Mouse (Mus musculus) liver, adult 2 months (tissue): ENCODE results near the gene Metrnl.

ENCODE experiments used
- CTCF ChIP-seq: fragments of 200-500 bp; IDR thresholded peaks from 2 replicates; pipeline ENCODE4 v1.5.1; 2011; ENCODE audit warnings: low read depth, low read length, control low read depth
- POLR2A ChIP-seq: fragments of 200-500 bp; IDR thresholded peaks from 2 replicates; pipeline ENCODE4 v1.6.1; 2011; ENCODE audit warnings: low read length, control low read depth; ENCODE audit not compliant: insufficient read depth; ENCODE audit errors: extremely low read depth

DNA sequence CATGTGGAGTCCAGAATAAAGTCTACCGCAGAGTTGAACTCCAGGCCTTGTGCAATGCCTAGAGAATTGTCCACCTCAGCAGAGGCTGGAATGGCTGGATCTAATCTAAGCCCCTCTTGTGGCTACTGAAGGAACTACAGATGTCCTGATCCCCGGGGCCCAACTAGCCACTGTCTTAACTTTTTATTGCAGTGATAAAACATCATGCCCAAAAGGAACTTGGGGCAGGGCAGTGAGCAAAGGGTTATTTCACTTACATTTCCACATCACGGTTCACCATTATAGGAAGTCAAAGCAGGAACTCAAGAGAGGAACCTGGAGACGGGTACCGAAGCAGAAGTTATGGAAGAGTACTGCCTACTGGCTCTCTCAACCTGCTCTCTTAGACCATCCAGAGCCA, 20.6 kb upstream of the Metrnl start:
- TF ChIP-seq POLR2A (no peak), CTCF (peak; percentile 33; the same call in 1 of the 2 replicates)
